Mouse (Mus musculus): Measurements from ENCODE around the gene Tecr. TPM values are rescaled to one million over a fixed set of nuclear protein-coding genes. Genes with fewer than 3 reads are reported as not detected.

The Tecr gene
- polyA plus RNA-seq, 1 experiment from 2014 or later = 509 TPM

- H3K9me3 ChIP-seq (ENCODE audit: control insufficient read depth, low read length) = no peaks in the 10 kb centered on the region
- H3K27ac ChIP-seq (ENCODE audit: low read length) = no peak overlapping the region
- no peak overlapping the region for H3K4me2 ChIP-seq (ENCODE audit: low read depth, low read length)
- H3K36me3 ChIP-seq (ENCODE audit: control insufficient read depth, insufficient read depth, low read length) = no peaks in the 10 kb centered on the region
- no peak for ATAC-seq (ENCODE audit: low read depth)
- 65% methylated on average over 4 of the region's 4 CpGs for WGBS
- H3K4me1 ChIP-seq (replicated peaks; ENCODE audit: control insufficient read depth, insufficient read depth, low read length) = peaks cover 10% of the 10 kb centered on the region
- H3K9ac ChIP-seq (ENCODE audit: low read length) = no peak overlapping the region
- H3K4me3 ChIP-seq (ENCODE audit: low read length) = no peak overlapping the region
- H3K27me3 ChIP-seq (ENCODE audit: control insufficient read depth, insufficient read depth, low read depth, low read length) = no peaks in the 10 kb centered on the region
Measured at GRCm38 (mm10) chr8:83563246-83563645, 44.5 kb downstream of the Tecr start.

- ATAC-seq (ENCODE audit: low read depth) = no peak
- no peak overlapping the region for H3K4me3 ChIP-seq (ENCODE audit: low read length)
- WGBS = 60% methylated on average over 3 of the region's 3 CpGs
- H3K27me3 ChIP-seq (ENCODE audit: control insufficient read depth, insufficient read depth, low read depth, low read length) = no peaks in the 10 kb centered on the region
- no peak overlapping the region for H3K4me2 ChIP-seq (ENCODE audit: low read depth, low read length)
- no peaks in the 10 kb centered on the region for H3K9me3 ChIP-seq (ENCODE audit: control insufficient read depth, low read length)
- H3K4me1 ChIP-seq (replicated peaks; ENCODE audit: control insufficient read depth, insufficient read depth, low read length) = peaks cover 5% of the 10 kb centered on the region
- H3K27ac ChIP-seq (ENCODE audit: low read length) = no peak overlapping the region
- H3K36me3 ChIP-seq (ENCODE audit: control insufficient read depth, insufficient read depth, low read length) = no peaks in the 10 kb centered on the region
- H3K9ac ChIP-seq (ENCODE audit: low read length) = no peak overlapping the region
Measured at GRCm38 (mm10) chr8:83562669-83563068, 45.1 kb downstream of the Tecr start.

GRCm38 (mm10) chr8:83535736-83536135, 72.0 kb downstream of the Tecr start, which contains the start of gene Olfr370:
Gene Olfr370 (plus strand): TSS chr8:83535780.
- WGBS = 65% methylated on average over 3 of the region's 3 CpGs
- Histone ChIP-seq H3K4me1 (replicated peaks; ENCODE audit: control insufficient read depth, insufficient read depth, low read length) (no peaks in the 10 kb centered on the region), H3K9me3 (ENCODE audit: control insufficient read depth, low read length) (no peaks in the 10 kb centered on the region), H3K36me3 (ENCODE audit: control insufficient read depth, insufficient read depth, low read length) (no peaks in the 10 kb centered on the region), H3K9ac (ENCODE audit: low read length) (no peak within 1 kb of the TSS), H3K27ac (ENCODE audit: low read length) (no peak within 1 kb of the TSS), H3K4me2 (ENCODE audit: low read depth, low read length) (no peak within 1 kb of the TSS), H3K4me3 (ENCODE audit: low read length) (no peak within 1 kb of the TSS), H3K27me3 (ENCODE audit: control insufficient read depth, insufficient read depth, low read depth, low read length) (no peaks in the 10 kb centered on the region)
- no peak for ATAC-seq (ENCODE audit: low read depth)

GRCm38 (mm10) chr8:83534802-83535201, 73.0 kb downstream of the Tecr start:
- no peak overlapping the region for H3K4me3 ChIP-seq (ENCODE audit: low read length)
- 79% methylated on average over 2 of the region's 2 CpGs for WGBS
- no peaks in the 10 kb centered on the region for H3K9me3 ChIP-seq (ENCODE audit: control insufficient read depth, low read length)

More at GRCm38 (mm10) chr8:83534802-83535201, 73.0 kb downstream of the Tecr start:
- no peak overlapping the region for H3K27ac ChIP-seq (ENCODE audit: low read length)
- H3K27me3 ChIP-seq (ENCODE audit: control insufficient read depth, insufficient read depth, low read depth, low read length) = no peaks in the 10 kb centered on the region
- no peaks in the 10 kb centered on the region for H3K4me1 ChIP-seq (replicated peaks; ENCODE audit: control insufficient read depth, insufficient read depth, low read length)
- H3K9ac ChIP-seq (ENCODE audit: low read length) = no peak overlapping the region
- no peak for ATAC-seq (ENCODE audit: low read depth)
- H3K4me2 ChIP-seq (ENCODE audit: low read depth, low read length) = no peak overlapping the region
- H3K36me3 ChIP-seq (ENCODE audit: control insufficient read depth, insufficient read depth, low read length) = no peaks in the 10 kb centered on the region

Other genes starting within 250 kb of the Tecr start
- 0.05 and 0.14 TPM in 2 replicates for gene Clgn, start 218.1 kb downstream of the Tecr start, polyA plus RNA-seq (2015; fragmentation: Nextera tagmentation; extraction: Ambion mirVana)
- gene Scoc, start 149.6 kb downstream of the Tecr start, polyA plus RNA-seq (2015; fragmentation: Nextera tagmentation; extraction: Ambion mirVana) = 114 TPM in 2 replicates
- gene Olfr370, start 72.2 kb downstream of the Tecr start, polyA plus RNA-seq (2015; fragmentation: Nextera tagmentation; extraction: Ambion mirVana) = not detected in 2 replicates
- gene Ndufb7, start 41.3 kb downstream of the Tecr start, polyA plus RNA-seq (2015; fragmentation: Nextera tagmentation; extraction: Ambion mirVana) = 338 and 350 TPM in 2 replicates
- gene Dnajb1, start 222 bp upstream of the Tecr start, polyA plus RNA-seq (2015; fragmentation: Nextera tagmentation; extraction: Ambion mirVana) = 65.0 and 65.2 TPM in 2 replicates
- gene Gipc1, start 44.7 kb upstream of the Tecr start, polyA plus RNA-seq (2015; fragmentation: Nextera tagmentation; extraction: Ambion mirVana) = 178 and 190 TPM in 2 replicates
- 1.4 TPM in 2 replicates for gene Ptger1, start 58.7 kb upstream of the Tecr start, polyA plus RNA-seq (2015; fragmentation: Nextera tagmentation; extraction: Ambion mirVana)
- 27.2 and 31.8 TPM in 2 replicates for gene Pkn1, start 91.2 kb upstream of the Tecr start, polyA plus RNA-seq (2015; fragmentation: Nextera tagmentation; extraction: Ambion mirVana)
- 150 and 158 TPM in 2 replicates for gene Ddx39, start 107.2 kb upstream of the Tecr start, polyA plus RNA-seq (2015; fragmentation: Nextera tagmentation; extraction: Ambion mirVana)
- 77.6 and 78.2 TPM in 2 replicates for gene Adgre5, start 133.4 kb upstream of the Tecr start, polyA plus RNA-seq (2015; fragmentation: Nextera tagmentation; extraction: Ambion mirVana)